Mouse (Mus musculus) frontal cortex, adult (tissue): ENCODE measurements at regions not wholly inside any gene's neighbourhood (a gene's known extent, or its start where the extent isn't known, plus 50 kb on each side); places are given as distances from the start of the nearest gene placed in this dataset.
"Not testable (repeated sequence)": the region's sequence is repeated elsewhere in the genome, so short reads cannot be mapped to it uniquely, and the experiment has no call there.

Experiments
- ATAC-seq: cut with Nextera tagmentation; 2 replicates; pipeline ENCODE4 v1.9.2; 2017; ENCODE audit warnings: mild to moderate bottlenecking, moderate library complexity, mixed read lengths; ENCODE audit not compliant: low TSS enrichment

- ATAC-seq = no peak
These were observed 245.7 kb downstream of the Slco4c1 start for GRCm38 (mm10) chr1:96626271-96626670.

GRCm38 (mm10) chr1:96625326-96625725 lies 246.6 kb downstream of the Slco4c1 start:
- ATAC-seq = not testable (repeated sequence)

GRCm38 (mm10) chr1:96596141-96596540 lies 275.8 kb downstream of the Slco4c1 start:
- ATAC-seq = peak; percentile 59

DNA sequence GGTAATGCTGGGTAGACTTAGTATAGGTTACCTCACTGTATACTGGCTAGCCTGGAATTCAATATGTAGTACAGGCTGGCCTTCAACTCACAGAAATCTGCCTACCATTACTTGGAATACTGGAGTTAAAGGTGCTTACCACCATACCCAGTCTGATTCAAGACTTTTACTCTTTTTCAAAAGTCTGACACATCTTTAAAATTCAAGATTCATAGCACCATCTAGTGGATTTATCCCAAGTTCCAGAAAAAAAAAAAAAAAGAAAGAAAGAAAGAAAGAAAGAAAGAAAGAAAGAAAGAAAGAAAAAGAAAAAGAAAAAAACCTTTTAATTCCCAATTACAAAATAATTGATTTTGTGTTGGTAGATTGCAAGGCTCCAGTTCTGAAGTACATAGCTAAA lies 302.7 kb downstream of the Slco4c1 start:
- no peak for ATAC-seq

DNA sequence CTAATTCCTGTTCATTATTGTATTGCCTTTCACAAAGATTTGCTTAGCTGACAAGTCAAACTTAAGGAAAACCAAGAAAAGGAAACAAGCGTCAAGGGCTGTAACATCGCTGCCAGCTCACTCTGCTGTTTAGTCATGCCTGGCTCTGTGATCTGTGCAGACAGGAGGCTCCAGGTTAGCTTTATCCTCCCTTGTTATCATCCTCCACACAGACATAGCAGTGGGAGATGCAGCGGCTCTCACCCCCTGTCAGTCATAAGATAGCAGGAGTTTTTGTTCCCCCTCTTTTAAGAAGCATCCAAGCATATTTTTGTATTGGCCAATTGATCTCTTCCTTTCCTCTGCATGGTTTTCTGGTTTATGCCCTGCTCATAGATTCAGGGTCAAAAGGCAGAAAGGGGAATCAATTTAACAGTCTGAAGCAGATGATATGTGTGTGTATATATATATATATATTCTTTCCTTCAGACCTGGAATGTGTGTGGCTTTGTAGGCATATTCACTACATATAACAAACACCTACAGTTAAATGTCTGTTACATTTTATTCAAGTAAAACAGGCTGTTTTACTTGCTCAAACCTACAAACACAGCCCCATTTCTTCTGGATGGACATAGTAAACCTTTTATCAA lies 308.6 kb downstream of the Slco4c1 start:
- ATAC-seq = no peak

- no peak for ATAC-seq
These were observed 315.7 kb downstream of the Slco4c1 start for GRCm38 (mm10) chr1:96556258-96556657.

DNA sequence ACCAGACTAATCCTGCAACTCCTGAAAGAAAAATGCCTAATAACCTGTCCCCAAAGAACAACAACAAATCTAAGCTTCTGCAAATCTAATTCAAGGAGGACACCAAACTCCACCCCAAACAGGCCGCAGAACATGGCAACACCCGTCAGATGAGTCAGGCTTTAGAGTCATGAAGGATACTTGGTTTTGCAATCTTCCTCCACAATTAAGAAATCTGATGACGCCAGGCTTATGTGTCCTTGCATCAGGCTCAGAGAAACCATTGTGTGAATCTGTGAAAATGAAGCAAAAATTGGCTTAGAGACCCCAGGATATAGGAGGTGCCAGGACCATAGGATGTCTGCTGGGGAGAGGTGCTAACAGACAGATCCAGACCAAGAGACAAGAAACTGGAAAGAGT lies 352.6 kb downstream of the Slco4c1 start:
- ATAC-seq = no peak

GRCm38 (mm10) chr1:96501007-96501406 lies 371.0 kb downstream of the Slco4c1 start:
- ATAC-seq = no peak

- no peak for ATAC-seq
These were observed 389.2 kb downstream of the Slco4c1 start for GRCm38 (mm10) chr1:96482816-96483215.

DNA sequence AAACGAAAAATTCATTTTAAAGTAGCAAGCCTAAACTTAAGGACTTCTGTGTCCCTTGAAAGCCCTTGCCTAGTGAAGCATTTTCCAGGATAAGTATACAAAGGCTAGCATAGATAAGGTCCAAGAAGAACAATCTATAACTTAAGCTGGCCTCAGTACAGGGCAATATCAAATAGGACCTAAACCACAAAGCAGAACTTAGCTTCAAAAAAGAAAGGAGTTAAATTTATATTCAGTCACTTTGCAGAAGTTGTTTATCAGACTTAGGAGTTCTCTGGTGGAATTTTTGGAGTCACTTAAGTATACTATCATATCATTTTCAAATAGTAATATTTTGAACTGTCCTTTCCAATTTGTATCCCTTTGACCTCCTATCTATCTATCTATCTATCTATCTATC lies 421.1 kb downstream of the Slco4c1 start:
- no peak for ATAC-seq

DNA sequence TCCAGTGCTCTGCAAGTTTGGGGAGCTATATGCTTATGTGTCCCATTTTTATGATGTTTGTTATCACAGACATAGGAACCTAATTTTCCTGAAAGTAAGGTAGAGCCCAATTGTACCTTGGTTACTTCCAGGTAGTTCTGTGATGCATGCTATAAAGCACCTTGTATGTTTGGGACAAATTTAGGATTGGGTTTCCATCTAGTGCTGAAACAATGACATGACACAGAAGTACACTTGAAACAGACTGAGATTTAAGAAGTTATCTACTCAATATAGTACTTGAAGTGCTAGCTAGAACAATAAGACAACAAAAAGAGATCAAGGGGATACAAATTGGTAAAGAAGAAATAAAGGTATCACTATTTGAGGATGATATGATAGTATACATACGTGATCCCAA lies 426.8 kb downstream of the Slco4c1 start:
- ATAC-seq = no peak

DNA sequence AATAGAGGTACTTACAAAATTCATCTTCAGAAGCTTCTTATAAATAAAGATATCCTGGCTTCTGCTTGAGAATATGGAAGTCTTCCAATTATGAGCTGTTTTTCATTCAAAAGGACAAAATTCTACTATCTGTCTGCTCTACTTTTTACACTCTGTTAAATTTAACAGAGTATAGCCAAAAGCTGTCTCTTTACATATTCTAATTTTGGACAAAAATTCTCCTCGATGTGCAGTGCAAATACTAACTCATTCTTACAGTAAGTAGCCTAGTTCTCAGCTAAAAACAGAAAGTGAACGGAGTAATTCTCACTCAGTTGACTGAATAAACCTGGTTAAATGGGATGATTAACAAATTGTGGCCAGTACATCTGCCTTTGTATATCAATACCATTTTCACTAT lies 438.9 kb downstream of the Slco4c1 start:
- ATAC-seq = peak; percentile 97

DNA sequence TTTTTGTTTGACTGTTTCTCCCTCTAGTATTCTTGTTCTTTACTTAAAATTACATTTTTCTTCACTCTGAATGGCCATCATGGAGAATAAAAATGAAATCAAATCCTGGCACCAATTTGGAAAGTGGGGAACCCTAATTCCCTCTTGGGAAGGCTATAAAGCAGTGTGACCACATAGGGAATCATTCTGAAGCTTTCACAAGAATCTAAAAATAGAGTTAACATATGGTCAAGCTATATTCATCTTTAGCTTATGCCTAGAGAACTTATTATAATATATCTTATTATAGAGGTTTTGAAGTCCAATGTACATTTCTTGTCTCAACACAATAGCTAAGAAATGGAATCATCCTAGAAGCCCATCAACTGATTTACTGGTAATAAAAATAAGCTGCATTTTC lies 448.5 kb downstream of the Slco4c1 start:
- peak; percentile 90 for ATAC-seq

DNA sequence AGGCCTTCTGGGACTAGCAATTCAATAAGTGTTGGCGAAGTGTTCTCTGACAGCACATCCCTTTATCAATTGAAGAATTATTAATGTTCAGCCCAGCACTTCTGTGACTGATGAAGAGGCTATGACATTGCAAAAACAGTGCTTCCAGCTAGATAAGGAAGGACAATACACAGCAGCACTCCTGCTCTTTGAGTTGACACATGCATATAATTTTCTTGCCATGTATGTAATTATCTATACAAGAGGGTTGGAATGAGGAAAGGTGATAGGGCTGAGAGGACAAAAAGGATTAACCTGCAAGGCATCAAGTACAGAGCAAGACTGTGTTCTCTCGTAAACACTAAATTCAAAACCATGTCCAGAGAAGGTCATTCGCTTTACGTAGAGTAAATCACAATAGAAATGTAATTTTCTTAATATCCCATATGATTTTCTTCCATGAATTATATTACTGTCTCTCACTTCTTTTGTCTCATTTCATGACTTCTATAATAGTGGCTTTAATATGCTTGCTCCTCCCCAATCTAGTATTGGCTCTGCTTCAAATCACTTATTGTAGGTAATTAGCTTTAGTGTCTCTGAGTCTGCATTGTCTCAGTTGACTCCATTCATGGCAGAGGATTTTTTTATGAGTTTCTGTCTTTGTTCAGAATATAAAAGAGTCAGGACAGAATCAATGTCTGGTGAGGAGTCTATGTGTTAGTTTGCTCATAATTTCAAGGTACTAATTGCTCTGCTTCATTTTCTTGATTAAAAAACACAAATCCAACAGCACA lies 460.9 kb downstream of the Slco4c1 start:
- no peak for ATAC-seq

- no peak for ATAC-seq
These were observed 474.0 kb downstream of the Slco4c1 start for GRCm38 (mm10) chr1:96397982-96398381.

DNA sequence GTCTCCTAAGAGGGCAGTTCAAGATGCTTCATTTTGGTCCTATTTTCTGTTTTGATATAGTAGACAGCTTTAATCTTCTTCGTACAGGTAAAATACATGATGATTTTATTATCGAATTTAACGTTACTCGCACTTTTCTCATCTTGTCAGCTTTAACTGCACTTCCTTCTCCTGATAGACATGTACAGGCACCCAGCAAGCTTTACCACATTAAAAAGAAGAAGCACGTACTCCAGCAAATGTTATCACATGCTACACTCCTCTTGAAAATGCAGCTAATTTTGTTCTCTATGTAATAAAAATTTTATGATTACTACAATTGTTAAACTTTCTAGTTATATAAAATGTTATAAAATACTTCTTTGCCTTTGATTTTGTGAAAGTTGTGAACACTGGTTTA lies 483.6 kb downstream of the Slco4c1 start:
- no peak for ATAC-seq

GRCm38 (mm10) chr1:96385916-96386315 lies 486.1 kb downstream of the Slco4c1 start:
- no peak for ATAC-seq

DNA sequence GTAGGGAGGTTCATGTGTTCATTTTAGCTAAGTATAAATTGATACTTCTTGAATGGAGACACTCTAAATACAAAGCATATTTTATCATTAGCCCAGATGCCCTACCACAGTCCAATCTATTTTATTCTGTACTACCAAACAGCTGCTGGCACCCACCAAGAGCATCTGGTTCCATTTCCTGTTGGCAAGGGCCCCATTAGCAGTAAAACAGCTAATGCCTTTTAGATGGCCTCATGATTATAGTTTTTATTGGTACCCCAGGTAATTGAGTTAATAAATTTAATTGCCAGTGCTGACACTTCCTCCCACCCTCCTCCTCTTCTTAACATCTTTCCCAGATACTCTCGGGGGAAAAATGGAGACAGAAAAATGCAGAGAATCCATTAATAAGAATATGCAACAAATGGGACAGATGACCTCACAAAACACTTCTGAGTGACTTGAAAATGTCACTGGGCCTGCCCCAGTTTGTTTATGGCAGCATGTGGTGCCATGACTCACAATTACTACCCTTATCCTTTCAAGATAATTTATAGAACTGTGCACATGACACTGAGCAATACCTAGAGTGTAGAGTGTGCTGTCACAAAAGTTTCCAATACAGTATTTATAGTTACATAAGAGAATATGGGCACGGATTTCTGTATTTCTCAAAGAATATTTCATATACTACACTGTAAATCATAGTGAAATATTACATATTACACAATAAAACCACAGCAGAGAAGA lies 509.1 kb downstream of the Slco4c1 start:
- ATAC-seq = no peak

DNA sequence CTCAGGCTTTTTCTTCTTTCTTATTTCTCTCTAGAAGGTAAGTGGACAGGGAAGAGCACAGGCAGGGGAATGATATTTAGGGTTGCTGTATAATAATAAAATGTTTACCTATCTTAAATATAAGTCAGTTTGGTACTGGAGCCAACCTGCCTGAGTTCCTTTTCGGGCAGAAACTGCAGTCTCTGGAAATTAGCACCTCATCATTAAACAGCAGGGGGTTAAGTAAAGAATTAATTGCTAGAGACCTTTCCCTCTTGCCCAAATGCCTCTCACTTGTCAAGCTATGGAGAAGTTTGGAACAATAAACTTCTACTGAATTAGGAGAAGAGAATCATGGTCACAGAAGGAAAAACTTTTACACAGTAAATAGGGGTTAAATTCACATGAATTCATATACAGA lies 524.7 kb downstream of the Slco4c1 start:
- no peak for ATAC-seq

- ATAC-seq = no peak
These were observed 525.4 kb downstream of the Slco4c1 start for GRCm38 (mm10) chr1:96346465-96347002.

DNA sequence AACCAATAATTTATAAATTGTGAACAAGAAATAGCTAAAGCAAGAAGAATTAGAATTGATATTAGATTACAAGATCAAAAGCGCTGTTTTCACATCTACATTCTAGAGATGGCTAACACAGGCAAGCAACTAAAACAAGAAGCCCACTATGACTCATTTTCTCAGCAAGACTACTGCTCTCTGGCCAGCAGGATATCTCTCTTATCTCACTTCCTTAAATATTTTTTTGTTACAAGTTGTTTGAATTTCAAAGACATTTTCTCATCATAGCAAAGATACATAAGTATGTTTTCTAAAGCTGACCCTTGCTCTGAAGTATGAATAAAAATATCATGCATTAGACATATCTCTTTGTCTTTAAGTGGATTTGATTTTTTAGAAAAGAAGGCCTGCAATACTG lies 556.2 kb downstream of the Slco4c1 start:
- no peak for ATAC-seq

- no peak for ATAC-seq
These were observed 570.7 kb downstream of the Slco4c1 start for GRCm38 (mm10) chr1:96301238-96301637.
